In the genomic region with DNA sequence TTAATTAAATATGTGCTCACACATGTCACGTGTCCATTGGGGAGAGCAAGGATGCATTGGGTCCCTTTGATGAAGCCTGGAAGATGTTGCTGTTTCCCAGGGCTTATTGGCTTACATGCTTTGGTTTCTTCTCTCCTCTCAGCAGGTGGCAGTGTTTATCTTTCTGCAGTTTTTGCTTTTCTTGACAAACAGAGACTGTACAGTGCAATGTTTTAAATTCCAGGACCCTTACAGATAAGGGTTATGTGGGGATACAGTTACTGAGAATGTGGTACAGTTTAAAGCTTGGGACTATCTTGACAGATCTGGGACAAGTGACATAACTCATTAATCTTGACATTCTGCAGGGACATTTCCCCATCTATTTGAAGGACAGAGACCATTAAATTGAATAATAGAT, we compare ENCODE assay signal across 13 mouse cellular contexts. TPM values are rescaled to one million over a fixed set of nuclear protein-coding genes. Genes with fewer than 3 reads are reported as not detected.
DNase-seq lines count a peak whose midpoint lies in the region; ATAC-seq lines count a peak whose summit lies in the region.
"Had no signal": no experiment of that assay in that cellular context is flagged by ENCODE, and none has a peak within 500 bp of the region (broad histone marks: within the 10 kb centered on the region; RNA-seq: fewer than 3 reads in every experiment).

No protein-coding gene starts in this region.

- H3K4me1 ChIP-seq in hindbrain, embryonic 14.5 days (replicated peaks; ENCODE audit: control insufficient read depth, insufficient read depth, low read length), result no peaks in the 10 kb centered on the region
- H3K4me1 ChIP-seq in hindbrain, embryonic 13.5 days (replicated peaks), result no peaks in the 10 kb centered on the region
- H3K4me1 ChIP-seq in neural tube, embryonic 14.5 days (ENCODE audit: control insufficient read depth, insufficient read depth, low read length), result no peaks in the 10 kb centered on the region

- peak; percentile 31; the same call in 1 of the 2 replicates for ATAC-seq in cerebellum, adult (ENCODE audit: insufficient number of reproducible peaks, low FRiP score, low TSS enrichment)
- ATAC-seq in hindbrain, embryonic 14.5 days (ENCODE audit: low FRiP score), result peak; percentile 48; the same call in 1 of the 2 replicates
- ATAC-seq in hindbrain, embryonic 13.5 days (ENCODE audit: low FRiP score), result no peak; the same call in 1 of the 2 replicates
- ATAC-seq in neural tube, embryonic 14.5 days (ENCODE audit: low read depth), result peak; percentile 41; the same call in 1 of the 2 replicates
- no peak for ATAC-seq in inflammation-experienced regulatory T-cells, adult 6 months

- 36% methylated on average over 1 of the region's 1 CpGs for WGBS in hindbrain, embryonic 14.5 days
- WGBS in hindbrain, embryonic 13.5 days, result 42% methylated on average over 1 of the region's 1 CpGs
- 59% methylated on average over 1 of the region's 1 CpGs for WGBS in neural tube, embryonic 14.5 days

- H3K27ac ChIP-seq in hindbrain, embryonic 14.5 days, result no peak overlapping the region
- no peak overlapping the region for H3K27ac ChIP-seq in hindbrain, embryonic 13.5 days
- no peak overlapping the region for H3K27ac ChIP-seq in neural tube, embryonic 14.5 days (ENCODE audit: low read depth, low read length)

- no peaks in the 10 kb centered on the region for H3K36me3 ChIP-seq in hindbrain, embryonic 14.5 days (replicated peaks; ENCODE audit: control insufficient read depth, insufficient read depth)
- H3K36me3 ChIP-seq in hindbrain, embryonic 13.5 days, result no peaks in the 10 kb centered on the region
- H3K36me3 ChIP-seq in neural tube, embryonic 14.5 days (ENCODE audit: control insufficient read depth, insufficient read depth, low read length), result no peaks in the 10 kb centered on the region

- H3K4me3 ChIP-seq in hindbrain, embryonic 14.5 days (replicated peaks; ENCODE audit: low read length), result no peak overlapping the region
- no peak overlapping the region for H3K4me3 ChIP-seq in hindbrain, embryonic 13.5 days
- no peak overlapping the region for H3K4me3 ChIP-seq in neural tube, embryonic 14.5 days (ENCODE audit: low read depth, low read length)
- H3K4me3 ChIP-seq: myocyte had no signal

- DNase-seq in cerebellum, postnatal 4 days (ENCODE audit: low spot score in 2 of 2), result no peak
- peak; percentile 75 for DNase-seq in hindbrain, embryonic 14.5 days (ENCODE audit: low spot score)
- DNase-seq in neural tube, embryonic 10.5 days (ENCODE audit: extremely low spot score, low spot score), result no peak
- peak; percentile 67 for DNase-seq in retina, postnatal 1 day
- DNase-seq: gastrocnemius, postnatal 10 days; kidney, adult 9 months had no signal

- H3K4me2 ChIP-seq in hindbrain, embryonic 14.5 days (replicated peaks), result no peak overlapping the region
- no peak overlapping the region for H3K4me2 ChIP-seq in hindbrain, embryonic 13.5 days
- H3K4me2 ChIP-seq in neural tube, embryonic 14.5 days (ENCODE audit: low read depth, low read length), result no peak overlapping the region

- H3K9me3 ChIP-seq in hindbrain, embryonic 14.5 days (ENCODE audit: control insufficient read depth, low read length), result no peaks in the 10 kb centered on the region
- H3K9me3 ChIP-seq in hindbrain, embryonic 13.5 days, result no peaks in the 10 kb centered on the region
- no peaks in the 10 kb centered on the region for H3K9me3 ChIP-seq in neural tube, embryonic 14.5 days (ENCODE audit: control insufficient read depth, low read length)

- H3K9ac ChIP-seq in hindbrain, embryonic 14.5 days, result no peak overlapping the region
- H3K9ac ChIP-seq in hindbrain, embryonic 13.5 days, result no peak overlapping the region
- H3K9ac ChIP-seq in neural tube, embryonic 14.5 days (replicated peaks; ENCODE audit: low read depth, low read length), result no peak overlapping the region

- H3K27me3 ChIP-seq in hindbrain, embryonic 14.5 days (ENCODE audit: control insufficient read depth, insufficient read depth, low read length), result no peaks in the 10 kb centered on the region
- H3K27me3 ChIP-seq in hindbrain, embryonic 13.5 days, result no peaks in the 10 kb centered on the region
- H3K27me3 ChIP-seq in neural tube, embryonic 14.5 days (ENCODE audit: control insufficient read depth, insufficient read depth, low read length), result no peaks in the 10 kb centered on the region

RNA-seq across cellular contexts. Expression of a gene that starts 58.7 kb away (rescaled TPM):
- polyA plus RNA-seq in hindbrain, embryonic 14.5 days (2014; fragmentation: Nextera tagmentation; extraction: Ambion mirVana), result 1.2 and 2.0 TPM in 2 replicates
- 0.76 and 1.5 TPM in 2 replicates for polyA plus RNA-seq in hindbrain, embryonic 13.5 days (2015; fragmentation: Nextera tagmentation; extraction: Ambion mirVana)
- polyA plus RNA-seq in neural tube, embryonic 14.5 days (2014; fragmentation: Nextera tagmentation; extraction: Ambion mirVana), result 0.73 and 1.6 TPM in 2 replicates
- 1 to 10 TPM in 1 of 3 experiments, under 1 TPM in 1, not detected in 1; 0.44 to 1.2 TPM for polyA plus RNA-seq in inflammation-experienced regulatory T-cells, adult 6 months (2017; shearing (Covaris generic))
- polyA plus RNA-seq: liver, adult 2 months; myocyte; stomach, embryonic 14.5 days had no signal

Comparison
In these comparisons a context has a peak if more than half of its experiments do, and no peak if none do; other contexts are left out.
1. ATAC-seq: peak in cerebellum, adult (single experiment), hindbrain, embryonic 14.5 days (single experiment) and neural tube, embryonic 14.5 days (single experiment); none in hindbrain, embryonic 13.5 days (single experiment) and inflammation-experienced regulatory T-cells, adult 6 months (single experiment).
2. DNase-seq: peak in hindbrain, embryonic 14.5 days (single experiment) and retina, postnatal 1 day (single experiment); none in cerebellum, postnatal 4 days (0 of 2) and neural tube, embryonic 10.5 days (single experiment).